ENCODE assay signal across 16 mouse cellular contexts in genomic region chr5:15991428-15992139, GRCm38 (mm10). TPM values are rescaled to one million over a fixed set of nuclear protein-coding genes. Genes with fewer than 3 reads are reported as not detected.
DNase-seq lines count a peak whose midpoint lies in the region; ATAC-seq lines count a peak whose summit lies in the region.
"Had no signal": no experiment of that assay in that cellular context is flagged by ENCODE, and none has a peak within 500 bp of the region (broad histone marks: within the 10 kb centered on the region; RNA-seq: fewer than 3 reads in every experiment).

No protein-coding gene starts in this region.

- no peak overlapping the region for H3K9ac ChIP-seq in kidney, embryonic 15.5 days
- no peak overlapping the region for H3K9ac ChIP-seq in hindbrain, embryonic 16.5 days (ENCODE audit: low read depth, low read length)
- H3K9ac ChIP-seq in neural tube, embryonic 15.5 days (replicated peaks): no peak overlapping the region
- H3K9ac ChIP-seq in intestine, embryonic 15.5 days: no peak overlapping the region
- H3K9ac ChIP-seq: limb, embryonic 13.5 days; liver, postnatal 0 days had no signal

- no peak for DNase-seq in frontal cortex, postnatal 36 days (ENCODE audit: low spot score in 2 of 2)
- DNase-seq in kidney, postnatal 4 days: no peak
- DNase-seq in layer of hippocampus, adult 18-20 months (ENCODE audit: low spot score in 2 of 2): no peak
- DNase-seq: cerebellum, adult 2 months; kidney, adult 2 months; liver, postnatal 0 days; right cerebral cortex, adult 18-20 months had no signal

- peak; percentile 38; the same call in 1 of the 2 replicates for ATAC-seq in frontal cortex, adult (ENCODE audit: low TSS enrichment)
- ATAC-seq in kidney, embryonic 15.5 days (replicated peaks; ENCODE audit: low FRiP score): 0 out of 2 replicates have a peak, but pooled peaks have one; percentile 18
- peak; percentile 54; the same call in 1 of the 2 replicates for ATAC-seq in hindbrain, embryonic 16.5 days
- peak; percentile 71 for ATAC-seq in neural tube, embryonic 15.5 days (ENCODE audit: low FRiP score)
- no peak for ATAC-seq in intestine, embryonic 15.5 days
- ATAC-seq: liver, postnatal 0 days had no signal

- H3K9me3 ChIP-seq in kidney, embryonic 15.5 days (replicated peaks): no peaks in the 10 kb centered on the region
- H3K9me3 ChIP-seq in hindbrain, embryonic 16.5 days (ENCODE audit: control insufficient read depth, low read length): no peaks in the 10 kb centered on the region
- no peaks in the 10 kb centered on the region for H3K9me3 ChIP-seq in neural tube, embryonic 15.5 days (replicated peaks)
- no peaks in the 10 kb centered on the region for H3K9me3 ChIP-seq in intestine, embryonic 15.5 days
- H3K9me3 ChIP-seq: limb, embryonic 13.5 days had no signal

- H3K4me1 ChIP-seq in kidney, embryonic 15.5 days: no peaks in the 10 kb centered on the region; the same call in 1 of the 2 replicates
- H3K4me1 ChIP-seq in hindbrain, embryonic 16.5 days (ENCODE audit: control insufficient read depth, insufficient read depth, low read depth, low read length): peaks cover 3% of the 10 kb centered on the region
- peaks cover 7% of the 10 kb centered on the region for H3K4me1 ChIP-seq in neural tube, embryonic 15.5 days
- no peaks in the 10 kb centered on the region for H3K4me1 ChIP-seq in intestine, embryonic 15.5 days (replicated peaks)
- H3K4me1 ChIP-seq: limb, embryonic 13.5 days had no signal

- no peak overlapping the region for H3K4me2 ChIP-seq in kidney, embryonic 15.5 days
- H3K4me2 ChIP-seq in hindbrain, embryonic 16.5 days (ENCODE audit: low read length): 0 out of 2 replicates have a peak overlapping the region, but pooled peaks have one; percentile 15
- peak overlapping the region; percentile 4; the same call in 1 of the 2 replicates for H3K4me2 ChIP-seq in neural tube, embryonic 15.5 days
- H3K4me2 ChIP-seq in intestine, embryonic 15.5 days (replicated peaks): no peak overlapping the region
- H3K4me2 ChIP-seq: limb, embryonic 13.5 days had no signal

- WGBS in kidney, embryonic 15.5 days: 55% methylated on average over 12 of the region's 12 CpGs
- 40% methylated on average over 12 of the region's 12 CpGs for WGBS in hindbrain, embryonic 16.5 days
- WGBS in neural tube, embryonic 15.5 days: 31% methylated on average over 12 of the region's 12 CpGs
- WGBS in intestine, embryonic 15.5 days: 76% methylated on average over 12 of the region's 12 CpGs

- H3K27me3 ChIP-seq in kidney, embryonic 15.5 days: no peaks in the 10 kb centered on the region
- H3K27me3 ChIP-seq in hindbrain, embryonic 16.5 days (replicated peaks; ENCODE audit: control insufficient read depth, insufficient read depth, low read length): no peaks in the 10 kb centered on the region
- H3K27me3 ChIP-seq in neural tube, embryonic 15.5 days (replicated peaks): peaks cover 9% of the 10 kb centered on the region; the same call in 1 of the 2 replicates
- no peaks in the 10 kb centered on the region for H3K27me3 ChIP-seq in intestine, embryonic 15.5 days (replicated peaks)
- H3K27me3 ChIP-seq: limb, embryonic 13.5 days had no signal

- H3K36me3 ChIP-seq in kidney, embryonic 15.5 days: no peaks in the 10 kb centered on the region
- no peaks in the 10 kb centered on the region for H3K36me3 ChIP-seq in hindbrain, embryonic 16.5 days (ENCODE audit: control insufficient read depth, insufficient read depth, low read length)
- H3K36me3 ChIP-seq in neural tube, embryonic 15.5 days: no peaks in the 10 kb centered on the region
- no peaks in the 10 kb centered on the region for H3K36me3 ChIP-seq in intestine, embryonic 15.5 days
- H3K36me3 ChIP-seq: limb, embryonic 13.5 days had no signal

- no peak overlapping the region for H3K4me3 ChIP-seq in kidney, embryonic 15.5 days (replicated peaks)
- H3K4me3 ChIP-seq in hindbrain, embryonic 16.5 days (ENCODE audit: low read length): no peak overlapping the region
- H3K4me3 ChIP-seq in neural tube, embryonic 15.5 days (replicated peaks): no peak overlapping the region
- H3K4me3 ChIP-seq in intestine, embryonic 15.5 days (replicated peaks): no peak overlapping the region
- H3K4me3 ChIP-seq: layer of hippocampus, adult 2 months; left cerebral cortex, adult 2 months; limb, embryonic 13.5 days had no signal

- H3K27ac ChIP-seq in kidney, embryonic 15.5 days: no peak overlapping the region
- H3K27ac ChIP-seq in hindbrain, embryonic 16.5 days (ENCODE audit: low read depth, low read length): peak overlapping the region; percentile 25
- H3K27ac ChIP-seq in neural tube, embryonic 15.5 days (replicated peaks): peak overlapping the region; percentile 48
- no peak overlapping the region for H3K27ac ChIP-seq in intestine, embryonic 15.5 days
- H3K27ac ChIP-seq: layer of hippocampus, adult 2 months; left cerebral cortex, adult 2 months; limb, embryonic 13.5 days had no signal

RNA-seq across cellular contexts. Expression of gene Cacna2d1, which starts 57.1 kb away (rescaled TPM):
- 18.4 and 19.1 TPM in 2 replicates for polyA plus RNA-seq in kidney, embryonic 15.5 days (2015; fragmentation: Nextera tagmentation; extraction: Ambion mirVana)
- polyA plus RNA-seq in hindbrain, embryonic 16.5 days (2015; fragmentation: Nextera tagmentation; extraction: Ambion mirVana): 26.6 and 30.4 TPM in 2 replicates
- polyA plus RNA-seq in neural tube, embryonic 15.5 days (2015; fragmentation: Nextera tagmentation; extraction: Ambion mirVana): 30.1 and 32.8 TPM in 2 replicates
- total RNA-seq in layer of hippocampus, adult 18-20 months (2021): 100 to 1,000 TPM; 141 to 157 TPM
- 13.7 and 14.6 TPM in 2 replicates for polyA plus RNA-seq in intestine, embryonic 15.5 days (2015; fragmentation: Nextera tagmentation; extraction: Ambion mirVana)
- total RNA-seq: megakaryocyte progenitor cell, adult 5-6 weeks had no signal

Comparison
In these comparisons a context has a peak if more than half of its experiments do, and no peak if none do; other contexts are left out.
1. H3K27ac ChIP-seq: peak in hindbrain, embryonic 16.5 days (single experiment) and neural tube, embryonic 15.5 days (single experiment); none in kidney, embryonic 15.5 days (single experiment) and intestine, embryonic 15.5 days (single experiment).
2. H3K4me2 ChIP-seq: peak in hindbrain, embryonic 16.5 days (single experiment) and neural tube, embryonic 15.5 days (single experiment); none in kidney, embryonic 15.5 days (single experiment) and intestine, embryonic 15.5 days (single experiment).